Mouse (Mus musculus) heart, adult 8-10 months (tissue): ENCODE measurements around the gene Il10rb. TPM values are rescaled to one million over a fixed set of nuclear protein-coding genes. Genes with fewer than 3 reads are reported as not detected.

Experiments used
- DNase-seq: peaks from one replicate; pipeline ENCODE4 v3.0.0; 2022; ENCODE audit warnings: low spot score
- total RNA-seq, 4 experiments: library from RNA; stranded (reverse); gene quantifications; 2 replicates each; pipeline ENCODE4 v1.2.4; 2022

Il10rb gene
- total RNA-seq, 4 experiments from 2014 or later: 116 to 131 (median 129) TPM

GRCm38 (mm10) chr16:91450137-91451064, 44.4 kb downstream of the Il10rb start:
- DNase-seq: no peak

GRCm38 (mm10) chr16:91451949-91452348, 46.0 kb downstream of the Il10rb start:
- DNase-seq: no peak

GRCm38 (mm10) chr16:91452363-91452896, 46.5 kb downstream of the Il10rb start:
- DNase-seq: peak; percentile 68

- DNase-seq: no peak
These were observed 49.9 kb downstream of the Il10rb start for GRCm38 (mm10) chr16:91455868-91456267.

- DNase-seq: no peak
These were observed 52.4 kb downstream of the Il10rb start for GRCm38 (mm10) chr16:91458301-91458746.

GRCm38 (mm10) chr16:91458976-91459375, 53.0 kb downstream of the Il10rb start:
- no peak for DNase-seq

- DNase-seq: no peak
These were observed 53.4 kb downstream of the Il10rb start for GRCm38 (mm10) chr16:91459396-91459795.

GRCm38 (mm10) chr16:91459841-91460370, 53.9 kb downstream of the Il10rb start:
- no peak for DNase-seq

- peak; percentile 61 for DNase-seq
These were observed 55.2 kb downstream of the Il10rb start for GRCm38 (mm10) chr16:91461066-91461638.

- DNase-seq: no peak
These were observed 55.8 kb downstream of the Il10rb start for GRCm38 (mm10) chr16:91461773-91462181.

- no peak for DNase-seq
These were observed 56.7 kb downstream of the Il10rb start for GRCm38 (mm10) chr16:91462644-91463043.

GRCm38 (mm10) chr16:91463400-91463799, 57.4 kb downstream of the Il10rb start:
- no peak for DNase-seq

- no peak for DNase-seq
These were observed 58.0 kb downstream of the Il10rb start for GRCm38 (mm10) chr16:91463836-91464400.

- DNase-seq: peak; percentile 90
These were observed 58.9 kb downstream of the Il10rb start for GRCm38 (mm10) chr16:91464594-91465504.

GRCm38 (mm10) chr16:91465505-91466240, 59.7 kb downstream of the Il10rb start:
- no peak for DNase-seq

GRCm38 (mm10) chr16:91466566-91466965, 60.6 kb downstream of the Il10rb start:
- DNase-seq: no peak

GRCm38 (mm10) chr16:91470470-91470869, 64.5 kb downstream of the Il10rb start:
- DNase-seq: no peak

- DNase-seq: no peak
These were observed 65.5 kb downstream of the Il10rb start for GRCm38 (mm10) chr16:91471481-91471880.
